Mouse (Mus musculus): ENCODE data around the gene Zdhhc6.

DNA sequence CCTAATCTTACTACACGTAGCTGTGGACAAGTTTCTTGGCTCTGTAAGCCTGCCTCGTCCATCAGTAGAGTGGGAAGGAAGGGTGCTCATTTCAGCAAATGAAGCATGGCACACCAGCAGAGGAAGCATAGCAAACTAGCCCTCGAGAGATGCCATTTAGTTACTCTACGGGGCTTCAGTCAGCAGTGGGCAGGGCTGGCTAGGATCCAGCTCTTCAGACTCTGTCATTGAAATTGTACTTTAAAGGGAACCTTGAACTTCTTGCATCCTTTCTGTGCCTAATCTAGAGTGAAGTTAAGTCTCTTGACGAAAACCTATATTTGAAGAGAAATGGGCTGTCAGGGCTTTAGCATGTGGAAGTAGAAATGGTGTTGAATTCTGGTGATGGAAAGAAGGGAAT is 3.7 kb upstream of the Zdhhc6 start:
- TF ChIP-seq POLR2A (IDR thresholded peaks at IDR 0.05; ENCODE audit: borderline replicate concordance, extremely low read depth, low read depth, low read length) (no peak), CTCF (IDR thresholded peaks at IDR 0.05; ENCODE audit: insufficient read depth, low read length) (no peak)

Data from lung, adult 2 months (tissue).